Mouse (Mus musculus) cerebellum, postnatal 25 days (tissue): ENCODE measurements around the gene Nbea.
A peak's percentile ranks its signal among the peaks of the same experiment; 100 is the strongest.
"Not testable (repeated sequence)": the region's sequence is repeated elsewhere in the genome, so short reads cannot be mapped to it uniquely, and the experiment has no call there.

Experiments
- DNase-seq, 2 experiments: peaks; one replicate each; pipeline ENCODE4 v3.0.0; 2021; ENCODE audit warnings: mixed read lengths in 2 of 2

Nbea gene

DNA sequence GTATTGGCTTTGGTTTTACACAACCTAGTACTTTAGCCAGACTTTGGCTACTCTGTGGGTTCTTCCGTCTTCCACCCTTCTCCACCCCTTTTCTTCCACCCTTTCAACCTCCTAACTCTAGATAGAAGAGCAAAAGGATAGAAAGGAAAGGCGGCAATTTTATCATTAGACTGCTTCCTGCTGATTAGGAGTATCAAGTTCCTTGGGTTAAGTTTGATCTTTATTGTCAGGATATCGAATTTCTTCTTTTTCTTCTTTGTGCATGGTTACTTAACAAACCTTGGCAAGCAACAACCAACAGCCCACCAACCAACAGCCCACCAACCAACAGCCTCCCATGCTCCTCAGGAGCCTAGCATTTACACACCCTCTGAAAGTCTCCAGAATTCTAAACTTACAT is 165.0 kb downstream of the Nbea start:
- DNase-seq, result no peak

- no peak for DNase-seq
Observed at GRCm38 (mm10) chr3:56011132-56011531, 172.4 kb downstream of the Nbea start.

DNA sequence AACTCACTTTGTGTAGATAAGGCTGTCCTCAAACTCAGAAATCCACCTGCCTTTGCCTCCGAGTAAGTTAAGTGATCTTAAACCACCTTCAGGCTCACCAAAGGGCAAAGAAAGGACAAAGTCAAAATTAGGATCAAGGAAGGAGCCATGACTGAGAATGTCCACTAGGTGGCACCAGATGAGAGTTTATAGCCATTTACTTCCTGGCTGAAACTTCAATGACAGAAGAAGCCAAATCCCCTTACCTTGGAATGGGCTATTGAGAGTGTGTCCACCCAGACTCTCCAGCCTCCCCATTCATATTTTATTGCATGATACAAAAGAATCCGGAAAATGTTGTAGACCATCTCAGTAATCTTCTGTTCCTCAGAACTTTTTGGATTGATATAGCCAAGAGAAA is 175.5 kb downstream of the Nbea start:
- DNase-seq, result peak; percentile 34 to 55

DNA sequence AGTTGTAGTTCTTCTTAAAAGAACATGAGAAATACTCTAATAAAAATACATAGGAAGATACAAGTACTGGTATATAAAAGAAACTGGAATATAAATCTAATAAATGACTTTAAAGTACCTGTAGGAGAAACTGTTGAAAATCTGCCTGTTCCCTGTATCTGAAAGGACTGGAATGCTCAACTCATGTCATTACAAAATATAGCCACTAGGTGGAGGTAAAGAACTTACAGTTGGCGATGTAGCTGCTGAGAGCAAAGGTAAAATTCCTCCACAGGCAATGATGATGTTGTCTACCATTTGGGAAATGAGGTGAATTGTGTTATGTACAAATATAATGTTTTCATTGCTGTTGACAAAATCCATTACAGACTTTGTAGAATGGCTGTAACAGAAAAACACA is 183.2 kb downstream of the Nbea start:
- no peak for DNase-seq

- DNase-seq, result no peak
Observed at GRCm38 (mm10) chr3:55978361-55978760, 205.1 kb downstream of the Nbea start.

- not testable (repeated sequence) for DNase-seq
Observed at GRCm38 (mm10) chr3:55976986-55977385, 206.5 kb downstream of the Nbea start.

DNA sequence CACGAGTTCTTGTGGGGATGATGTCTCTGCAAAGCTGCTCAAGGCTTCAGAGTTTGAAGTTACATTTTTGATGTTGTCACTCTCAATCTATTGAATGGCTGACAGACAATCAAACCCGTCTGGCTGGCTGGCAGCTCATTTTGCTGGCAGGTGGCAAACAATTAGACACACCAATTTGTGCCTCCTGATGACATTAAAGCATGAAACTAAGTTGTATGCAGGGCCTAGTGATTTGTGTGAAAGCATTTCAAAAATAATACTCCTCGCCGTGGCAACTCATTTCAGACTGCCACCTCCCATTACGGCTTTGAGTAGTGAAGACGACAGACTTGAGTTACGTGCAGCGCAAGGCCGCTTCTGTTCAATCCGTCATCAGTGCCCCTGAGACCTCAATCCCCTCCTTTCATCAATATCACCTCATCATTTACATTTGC is 217.8 kb downstream of the Nbea start:
- DNase-seq, result peak in 1 of 2 experiments; percentile 18

DNA sequence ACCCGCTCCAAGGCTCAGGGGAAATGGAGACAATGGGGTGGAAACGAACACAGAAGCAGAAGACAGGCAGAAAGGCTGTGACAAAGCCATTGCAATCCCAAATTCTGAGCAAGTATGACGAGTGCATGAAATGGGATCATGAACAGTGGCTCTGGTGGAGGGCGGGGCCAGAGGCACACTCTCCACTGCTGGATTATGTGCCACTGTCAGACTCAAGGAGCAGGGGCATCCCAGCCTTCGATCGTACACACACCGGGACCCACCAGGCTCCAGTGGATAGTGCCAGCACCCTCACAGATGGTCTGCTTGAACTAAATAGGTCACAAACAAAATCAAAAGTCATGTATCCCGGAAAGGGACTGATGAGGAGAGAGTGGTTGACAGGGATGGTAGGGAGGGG is 220.5 kb downstream of the Nbea start:
- DNase-seq, result peak; percentile 48 to 55

- no peak for DNase-seq
Observed at GRCm38 (mm10) chr3:55949994-55950393, 233.5 kb downstream of the Nbea start.

- no peak for DNase-seq
Observed at GRCm38 (mm10) chr3:55949148-55949547, 234.4 kb downstream of the Nbea start.

DNA sequence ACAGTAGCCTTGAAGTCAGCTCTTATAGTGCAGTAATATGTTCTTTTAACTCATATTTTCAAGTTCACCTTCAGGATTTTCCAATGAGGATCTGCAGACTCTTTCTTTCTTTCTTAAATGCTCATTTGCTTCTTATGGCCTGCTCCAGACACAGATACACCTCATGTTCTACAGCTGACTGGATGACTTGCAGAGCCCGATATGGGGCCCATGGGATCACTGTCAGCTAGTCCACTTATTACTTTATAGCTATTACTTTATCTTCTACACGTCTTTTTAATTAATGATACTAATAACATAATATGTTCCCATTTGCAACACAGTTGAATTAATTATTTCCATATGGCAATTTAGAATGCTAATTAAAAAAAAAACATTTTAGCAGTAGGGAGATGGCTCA is 256.2 kb downstream of the Nbea start:
- no peak for DNase-seq

GRCm38 (mm10) chr3:55909290-55909689 is 274.2 kb downstream of the Nbea start:
- DNase-seq, result peak in 1 of 2 experiments; percentile 8

DNA sequence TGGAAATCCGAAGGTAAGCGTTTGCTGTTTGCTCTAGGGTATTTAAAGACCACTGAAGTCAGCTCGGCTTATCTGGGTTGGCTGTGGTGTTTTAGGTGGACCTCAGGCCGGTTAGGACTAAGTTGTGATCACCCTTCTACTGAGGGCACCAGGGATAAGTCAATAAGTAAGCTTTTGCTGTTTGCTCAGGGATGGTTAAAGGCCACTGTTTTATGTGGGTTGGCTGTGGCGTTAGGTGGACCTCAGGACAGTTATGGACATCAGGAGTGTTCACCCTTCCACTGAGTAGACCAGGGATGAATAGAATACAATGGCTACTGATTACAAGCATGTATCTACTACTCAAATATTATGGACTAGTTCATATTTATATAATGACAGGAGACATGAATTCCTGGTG is 292.9 kb downstream of the Nbea start:
- no peak for DNase-seq

DNA sequence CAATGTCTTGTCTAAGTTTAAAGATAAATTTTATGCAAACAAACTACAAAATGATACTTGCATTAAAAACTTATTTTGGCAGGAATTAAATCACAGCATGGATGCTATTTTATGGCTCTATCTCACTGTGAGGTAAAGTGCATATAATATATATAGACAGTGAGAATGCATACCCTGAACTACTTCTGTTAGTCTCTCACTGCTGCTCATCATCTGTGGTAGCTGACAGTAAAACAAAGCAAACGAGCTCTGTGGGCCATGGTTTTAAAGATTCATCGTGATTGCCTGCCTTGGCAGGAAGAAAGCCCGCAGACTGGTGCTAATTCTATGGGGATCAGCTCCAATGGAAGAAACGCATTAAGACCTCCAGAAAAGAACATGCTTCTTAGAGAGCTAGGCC is 294.3 kb downstream of the Nbea start:
- DNase-seq, result no peak

DNA sequence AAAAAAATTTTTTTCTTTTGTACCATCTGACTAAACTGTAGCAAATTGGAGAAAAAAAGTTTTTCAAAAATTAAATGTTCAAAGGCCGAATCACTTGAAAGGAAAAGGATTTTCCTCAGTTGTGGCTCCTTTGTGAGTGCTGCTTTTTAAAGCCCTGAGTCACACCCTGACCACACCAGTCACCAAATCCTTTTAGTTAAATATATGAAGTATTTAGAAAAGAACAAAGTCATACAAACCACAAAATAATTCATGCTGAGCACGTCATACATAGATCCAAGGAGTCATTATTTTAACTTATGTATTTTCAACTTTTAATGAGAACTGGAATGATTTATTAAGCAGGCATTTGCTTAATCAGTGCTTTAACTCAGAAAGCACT is 295.7 kb downstream of the Nbea start:
- no peak for DNase-seq

DNA sequence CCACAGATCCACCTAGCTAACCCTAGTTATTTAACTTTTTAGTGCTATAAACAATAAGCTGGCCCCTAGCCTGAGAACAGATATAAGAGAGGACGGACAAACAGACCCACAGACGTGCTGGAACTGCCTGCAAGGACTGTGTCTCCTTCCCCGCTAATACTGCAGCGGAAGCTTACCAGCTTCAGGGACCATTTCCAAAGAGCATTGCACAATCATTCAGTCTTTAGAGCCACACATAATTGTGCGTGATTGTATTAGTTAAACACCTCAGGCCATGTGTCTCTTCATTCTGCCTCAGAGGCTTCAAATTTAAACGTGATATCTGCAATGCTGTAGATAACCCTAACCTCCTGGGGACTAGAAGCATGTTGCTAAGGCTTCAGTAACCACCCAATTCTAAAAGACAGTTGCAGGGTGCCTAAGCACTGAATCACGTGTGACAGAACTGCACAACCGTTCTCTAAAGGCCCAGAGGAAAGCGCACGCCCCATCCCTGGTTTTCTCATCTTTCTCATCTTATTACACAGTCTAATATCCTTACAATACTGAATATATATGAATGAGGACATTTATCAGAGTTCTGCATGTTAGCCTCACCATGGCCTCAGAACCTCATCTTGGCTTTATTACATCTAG is 296.2 kb downstream of the Nbea start:
- DNase-seq, result no peak

DNA sequence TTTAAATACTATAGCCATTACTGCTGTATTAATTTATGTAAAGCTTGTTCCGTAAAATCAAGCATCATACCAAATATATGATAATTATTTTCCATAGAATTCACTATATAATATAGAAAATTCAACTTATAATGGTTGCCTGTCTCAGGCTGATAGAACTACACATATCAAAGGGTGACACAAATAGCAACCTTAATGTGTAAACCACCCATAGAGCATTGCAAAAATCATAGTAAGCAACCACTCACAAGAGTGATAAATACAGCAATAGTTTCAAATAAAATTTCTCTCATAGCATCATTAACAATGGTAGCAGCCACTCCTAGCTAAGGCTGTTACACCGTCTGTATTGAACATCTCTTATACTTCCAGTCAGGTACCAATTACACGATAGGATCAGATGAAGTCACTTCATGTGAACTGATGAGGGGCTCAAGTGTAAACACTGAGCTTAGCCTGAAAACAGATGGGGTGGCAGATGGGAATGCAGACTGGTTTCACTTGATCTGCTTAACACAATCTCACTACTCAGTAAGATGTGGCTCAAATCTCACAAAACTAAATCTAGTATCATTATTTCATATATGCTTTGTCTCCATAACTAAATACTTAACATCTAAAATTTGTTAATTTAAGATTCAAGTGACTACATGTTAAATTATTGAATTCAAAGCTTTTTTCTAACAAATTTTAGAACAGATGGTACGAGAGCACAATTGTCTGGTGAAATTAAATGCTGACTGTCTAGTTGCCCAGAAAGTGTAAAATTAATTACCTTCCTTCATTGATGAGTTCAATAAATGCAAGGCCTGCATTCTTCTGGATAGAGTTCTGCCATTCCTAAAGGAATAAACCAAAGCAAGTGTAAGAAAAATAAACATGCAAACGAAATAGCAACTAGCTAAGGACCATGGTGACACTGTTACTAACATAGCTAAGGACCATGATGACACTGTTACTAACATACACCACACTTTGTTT is 310.3 kb downstream of the Nbea start:
- DNase-seq, result peak; percentile 68 to 86

- DNase-seq, result peak; percentile 15 to 25
Observed at GRCm38 (mm10) chr3:55852488-55852887, 331.0 kb downstream of the Nbea start.

- no peak for DNase-seq
Observed at GRCm38 (mm10) chr3:55847115-55847514, 336.4 kb downstream of the Nbea start.

DNA sequence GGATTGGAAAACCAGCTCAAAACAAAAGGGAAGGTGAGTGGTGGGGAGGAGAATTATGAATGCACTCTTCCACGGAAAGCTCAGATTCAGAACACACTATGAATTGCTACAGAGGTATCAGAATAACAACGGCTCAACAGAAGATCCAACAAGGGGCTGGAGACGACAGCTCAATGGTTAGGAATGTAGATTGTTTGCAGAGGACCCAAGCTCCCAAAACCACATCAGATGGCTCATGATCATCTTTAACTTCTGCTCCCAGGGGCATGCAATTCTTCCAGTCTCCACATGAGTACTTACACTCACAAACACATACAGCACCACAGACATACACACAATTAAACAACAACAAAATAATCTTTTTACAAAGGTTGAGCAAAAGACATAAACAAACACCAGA is 346.3 kb downstream of the Nbea start:
- DNase-seq, result no peak

GRCm38 (mm10) chr3:55835207-55835606 is 348.3 kb downstream of the Nbea start:
- DNase-seq, result no peak

DNA sequence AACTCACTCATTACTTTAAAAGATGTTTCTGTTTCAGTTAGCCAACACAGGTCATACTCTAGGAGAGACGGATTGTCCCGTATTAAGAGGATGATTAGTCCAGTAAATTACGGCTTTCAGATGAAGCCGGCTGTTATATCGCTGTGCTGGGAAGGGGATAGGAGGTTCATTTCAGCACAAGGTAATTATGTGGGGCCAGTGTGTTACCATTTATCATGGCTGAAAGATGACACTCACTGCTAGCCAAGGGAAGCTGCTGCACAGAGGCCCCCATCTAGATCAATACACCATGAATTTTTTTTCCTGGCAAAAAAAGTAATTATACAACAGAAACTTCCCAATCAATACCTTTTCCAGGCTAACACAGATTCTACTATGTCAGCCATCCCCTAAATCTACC is 353.3 kb downstream of the Nbea start:
- DNase-seq, result no peak

DNA sequence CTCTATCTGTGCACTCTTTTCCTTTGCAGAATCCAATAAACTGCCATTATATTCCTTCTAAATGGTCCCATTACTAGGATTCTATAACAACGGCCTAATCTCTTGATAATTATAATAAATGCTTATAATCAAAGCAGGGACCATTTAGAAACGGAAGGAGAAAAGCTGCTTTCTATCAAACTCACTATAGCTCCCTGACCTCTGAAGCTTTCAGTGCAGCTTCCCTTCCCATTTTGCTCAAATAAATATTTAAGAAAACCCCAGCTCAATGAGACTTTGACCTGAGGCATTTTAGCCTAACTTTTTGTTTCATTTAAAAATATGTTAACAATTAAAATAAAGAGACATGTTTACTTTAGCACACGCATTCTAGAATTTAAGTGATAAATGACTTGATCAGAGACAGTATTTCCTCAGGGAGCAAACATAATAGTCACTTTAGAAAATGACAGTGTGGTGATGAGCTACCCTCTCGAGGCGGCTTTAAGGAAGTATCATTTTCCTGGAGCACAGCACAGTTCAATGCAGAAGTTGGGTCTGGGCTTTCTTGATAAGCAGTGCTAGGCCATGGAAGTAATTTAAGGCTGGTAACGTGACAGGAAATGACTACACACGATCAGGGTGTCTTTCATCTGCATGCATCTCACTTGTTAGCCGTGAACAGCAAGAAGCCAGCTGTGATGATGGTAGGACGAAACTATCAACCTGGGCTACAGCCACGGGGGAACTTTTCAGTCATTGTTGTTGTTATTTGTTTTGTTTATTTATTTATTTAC is 354.8 kb downstream of the Nbea start:
- no peak for DNase-seq
